Mouse (Mus musculus): Measurements from ENCODE around the gene Tex264. TPM values are rescaled to one million over a fixed set of nuclear protein-coding genes. Genes with fewer than 3 reads are reported as not detected.

Tex264 gene
- polyA plus RNA-seq, 1 experiment from 2014 or later, result 88.0 TPM

DNA sequence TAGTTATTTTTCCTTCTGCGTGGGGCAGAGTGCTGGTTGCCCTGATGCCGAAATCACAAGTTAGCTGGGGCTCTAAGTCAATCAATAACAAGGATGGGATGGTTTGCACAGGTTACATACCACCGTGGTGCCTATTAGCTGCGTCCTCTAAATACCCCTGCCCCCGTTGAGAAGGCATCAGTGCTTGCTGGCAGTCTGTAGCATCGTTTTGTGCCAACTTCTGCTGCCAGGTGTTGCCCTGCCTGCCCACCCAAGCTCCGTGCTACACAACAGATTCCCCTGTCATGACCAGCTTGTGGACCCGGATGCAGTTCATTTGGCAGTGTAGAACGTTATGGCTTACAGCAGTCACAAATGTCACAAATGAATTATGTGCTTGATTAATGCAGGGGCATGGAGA is 69.4 kb downstream of the Tex264 start:
- no peaks in the 10 kb centered on the region for H3K9me3 ChIP-seq (ENCODE audit: low read length)
- H3K4me1 ChIP-seq (ENCODE audit: insufficient read depth, low read length), result no peaks in the 10 kb centered on the region
- no peak for ATAC-seq (ENCODE audit: low FRiP score, low TSS enrichment)
- H3K27me3 ChIP-seq (ENCODE audit: insufficient read depth, low read length), result no peaks in the 10 kb centered on the region
- no peaks in the 10 kb centered on the region for H3K36me3 ChIP-seq (ENCODE audit: insufficient read depth, low read length)
- no peak overlapping the region for H3K27ac ChIP-seq (ENCODE audit: low read length)
- WGBS, result 75% methylated on average over 9 of the region's 9 CpGs
- no peak overlapping the region for H3K4me2 ChIP-seq (replicated peaks; ENCODE audit: low read depth, low read length)
- H3K9ac ChIP-seq (replicated peaks; ENCODE audit: low read length), result no peak overlapping the region
- no peak overlapping the region for H3K4me3 ChIP-seq (ENCODE audit: low read length)

DNA sequence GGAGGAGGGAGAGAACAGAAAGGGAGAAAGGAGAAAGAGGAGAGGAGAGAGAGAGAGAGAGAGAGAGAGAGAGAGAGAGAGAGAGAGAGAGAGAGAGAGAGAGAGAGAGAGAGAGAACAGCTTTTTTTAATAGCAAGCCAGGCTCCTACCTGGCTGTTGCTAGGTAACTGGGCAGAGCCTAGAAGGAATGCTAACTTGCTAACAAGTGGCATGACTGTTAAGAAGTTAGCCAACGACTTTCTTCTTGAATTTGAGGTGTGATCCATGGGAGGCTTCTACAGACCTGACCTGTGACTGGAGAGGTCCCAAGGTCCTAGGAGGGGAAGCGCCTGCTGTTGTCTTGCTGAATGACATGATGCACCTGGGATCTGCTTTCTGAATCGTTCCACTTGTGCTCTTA is 71.1 kb downstream of the Tex264 start:
- no peak overlapping the region for H3K4me2 ChIP-seq (replicated peaks; ENCODE audit: low read depth, low read length)
- no peak overlapping the region for H3K4me3 ChIP-seq (ENCODE audit: low read length)
- H3K9ac ChIP-seq (replicated peaks; ENCODE audit: low read length), result no peak overlapping the region

DNA sequence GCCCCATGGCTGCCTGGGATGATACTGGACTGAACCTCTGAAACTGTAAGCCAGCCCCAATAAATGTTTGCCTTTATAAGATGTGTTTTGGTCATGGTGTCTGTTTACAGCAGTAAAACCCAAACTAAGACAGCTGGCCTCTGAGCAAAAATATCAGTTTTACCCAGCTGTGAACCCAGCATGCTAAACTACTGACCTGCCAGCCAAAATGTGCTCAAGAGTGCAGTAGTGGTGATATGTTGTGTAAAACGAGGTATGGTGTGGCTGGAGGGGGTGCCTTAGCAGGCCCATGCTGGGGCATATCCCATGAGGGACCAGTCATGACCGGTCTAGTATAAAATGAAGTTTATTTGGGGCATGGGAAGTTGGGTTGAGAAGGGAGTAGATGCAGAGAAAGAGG is 71.8 kb downstream of the Tex264 start:
- Histone ChIP-seq H3K4me1 (ENCODE audit: insufficient read depth, low read length) (no peaks in the 10 kb centered on the region), H3K36me3 (ENCODE audit: insufficient read depth, low read length) (no peaks in the 10 kb centered on the region), H3K27me3 (ENCODE audit: insufficient read depth, low read length) (no peaks in the 10 kb centered on the region), H3K27ac (ENCODE audit: low read length) (no peak overlapping the region), H3K4me3 (ENCODE audit: low read length) (no peak overlapping the region), H3K4me2 (replicated peaks; ENCODE audit: low read depth, low read length) (no peak overlapping the region), H3K9ac (replicated peaks; ENCODE audit: low read length) (no peak overlapping the region), H3K9me3 (ENCODE audit: low read length) (no peaks in the 10 kb centered on the region)
- ATAC-seq (ENCODE audit: low FRiP score, low TSS enrichment), result no peak
- WGBS, result 56% methylated on average over 2 of the region's 2 CpGs

More for the DNA sequence above, 71.1 kb downstream of the Tex264 start:
- no peaks in the 10 kb centered on the region for H3K9me3 ChIP-seq (ENCODE audit: low read length)
- ATAC-seq (ENCODE audit: low FRiP score, low TSS enrichment), result no peak
- H3K27me3 ChIP-seq (ENCODE audit: insufficient read depth, low read length), result no peaks in the 10 kb centered on the region
- 23% methylated on average over 3 of the region's 3 CpGs for WGBS
- H3K36me3 ChIP-seq (ENCODE audit: insufficient read depth, low read length), result no peaks in the 10 kb centered on the region
- no peaks in the 10 kb centered on the region for H3K4me1 ChIP-seq (ENCODE audit: insufficient read depth, low read length)
- H3K27ac ChIP-seq (ENCODE audit: low read length), result no peak overlapping the region

DNA sequence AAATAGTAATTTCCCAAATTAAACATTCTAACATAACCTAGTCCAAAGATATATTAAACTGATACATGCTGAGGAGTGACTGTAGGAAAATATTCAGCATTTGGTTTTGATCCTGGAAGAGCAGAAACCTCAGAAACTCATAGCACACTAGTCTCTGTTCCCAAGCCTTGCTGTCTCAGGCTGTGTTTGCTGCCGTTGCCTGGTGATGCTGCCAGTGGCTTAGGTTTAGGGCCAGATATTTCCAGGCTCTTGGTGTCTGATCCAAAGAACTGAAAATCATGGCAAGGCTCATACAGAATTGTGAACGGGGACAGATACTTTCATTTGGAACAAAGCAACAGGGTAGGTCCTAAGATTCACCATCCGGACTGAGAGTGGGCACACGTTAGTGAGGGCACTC is 75.0 kb downstream of the Tex264 start:
- Histone ChIP-seq H3K4me2 (replicated peaks; ENCODE audit: low read depth, low read length) (no peak overlapping the region), H3K27me3 (ENCODE audit: insufficient read depth, low read length) (no peaks in the 10 kb centered on the region), H3K9me3 (ENCODE audit: low read length) (no peaks in the 10 kb centered on the region), H3K9ac (replicated peaks; ENCODE audit: low read length) (no peak overlapping the region), H3K27ac (ENCODE audit: low read length) (no peak overlapping the region), H3K36me3 (ENCODE audit: insufficient read depth, low read length) (no peaks in the 10 kb centered on the region), H3K4me1 (ENCODE audit: insufficient read depth, low read length) (no peaks in the 10 kb centered on the region), H3K4me3 (ENCODE audit: low read length) (no peak overlapping the region)
- WGBS, result 78% methylated on average over 4 of the region's 4 CpGs
- ATAC-seq (ENCODE audit: low FRiP score, low TSS enrichment), result no peak

Other genes with a start within 250 kb of the Tex264 start
- 59.1 and 62.4 TPM in 2 replicates for gene Acy1, start 247.6 kb downstream of the Tex264 start, polyA plus RNA-seq (2015; fragmentation: Nextera tagmentation; extraction: Ambion mirVana)
- 45.5 and 48.3 TPM in 2 replicates for gene Abhd14b, start 238.5 kb downstream of the Tex264 start, polyA plus RNA-seq (2015; fragmentation: Nextera tagmentation; extraction: Ambion mirVana)
- gene Abhd14a, start 238.2 kb downstream of the Tex264 start, polyA plus RNA-seq (2015; fragmentation: Nextera tagmentation; extraction: Ambion mirVana), result 68.8 and 70.3 TPM in 2 replicates
- 119 and 136 TPM in 2 replicates for gene Pcbp4, start 232.6 kb downstream of the Tex264 start, polyA plus RNA-seq (2015; fragmentation: Nextera tagmentation; extraction: Ambion mirVana)
- gene Gpr62, start 220.0 kb downstream of the Tex264 start, polyA plus RNA-seq (2015; fragmentation: Nextera tagmentation; extraction: Ambion mirVana), result 0.31 and 0.41 TPM in 2 replicates
- gene Rrp9, start 210.0 kb downstream of the Tex264 start, polyA plus RNA-seq (2015; fragmentation: Nextera tagmentation; extraction: Ambion mirVana), result 56.2 and 59.5 TPM in 2 replicates
- 3.3 and 3.5 TPM in 2 replicates for gene Parp3, start 209.0 kb downstream of the Tex264 start, polyA plus RNA-seq (2015; fragmentation: Nextera tagmentation; extraction: Ambion mirVana)
- gene Iqcf1, start 186.0 kb downstream of the Tex264 start, polyA plus RNA-seq (2015; fragmentation: Nextera tagmentation; extraction: Ambion mirVana), result not detected in 2 replicates
- not detected in 2 replicates for gene Iqcf5, start 171.4 kb downstream of the Tex264 start, polyA plus RNA-seq (2015; fragmentation: Nextera tagmentation; extraction: Ambion mirVana)
- gene Iqcf3, start 124.3 kb downstream of the Tex264 start, polyA plus RNA-seq (2015; fragmentation: Nextera tagmentation; extraction: Ambion mirVana), result not detected in 2 replicates
- not detected in 2 replicates for gene Iqcf4, start 114.9 kb downstream of the Tex264 start, polyA plus RNA-seq (2015; fragmentation: Nextera tagmentation; extraction: Ambion mirVana)
- not detected in 2 replicates for gene Iqcf6, start 59.3 kb downstream of the Tex264 start, polyA plus RNA-seq (2015; fragmentation: Nextera tagmentation; extraction: Ambion mirVana)
- gene Grm2, start 29.8 kb downstream of the Tex264 start, polyA plus RNA-seq (2015; fragmentation: Nextera tagmentation; extraction: Ambion mirVana), result not detected in 2 replicates
- 6.7 and 7.2 TPM in 2 replicates for gene Rad54l2, start 103.3 kb upstream of the Tex264 start, polyA plus RNA-seq (2015; fragmentation: Nextera tagmentation; extraction: Ambion mirVana)
- 25.5 and 31.4 TPM in 2 replicates for gene Dcaf1, start 135.9 kb upstream of the Tex264 start, polyA plus RNA-seq (2015; fragmentation: Nextera tagmentation; extraction: Ambion mirVana)
- gene Rbm15b, start 201.5 kb upstream of the Tex264 start, polyA plus RNA-seq (2015; fragmentation: Nextera tagmentation; extraction: Ambion mirVana), result 6.4 and 7.8 TPM in 2 replicates
- gene Manf, start 206.1 kb upstream of the Tex264 start, polyA plus RNA-seq (2015; fragmentation: Nextera tagmentation; extraction: Ambion mirVana), result 290 and 327 TPM in 2 replicates

Data from kidney, embryonic 16.5 days (tissue).